Mouse (Mus musculus) midbrain, embryonic 16.5 days (tissue): Measurements from ENCODE around the gene Sparc. TPM values are rescaled to one million over a fixed set of nuclear protein-coding genes. Genes with fewer than 3 reads are reported as not detected.

ENCODE experiments used
- ATAC-seq: fragments of 200-750 bp; cut with Nextera tagmentation; 2 replicates; pipeline ENCODE4 v1.8.0; 2017; ENCODE audit warnings: moderate TSS enrichment
- H3K27ac ChIP-seq: fragments of 300-500 bp; sonication (generic); 2 replicates; pipeline ENCODE4 v1.5.1; 2014; ENCODE audit warnings: mild to moderate bottlenecking, low read length, mixed read lengths
- H3K27me3 ChIP-seq: fragments of 300-500 bp; sonication (generic); 2 replicates; pipeline ENCODE4 v1.6.1; 2014; ENCODE audit warnings: low read depth, low read length, mixed read lengths; ENCODE audit not compliant: control insufficient read depth, insufficient read depth
- H3K36me3 ChIP-seq: fragments of 300-500 bp; sonication (generic); 2 replicates; pipeline ENCODE4 v1.6.1; 2014; ENCODE audit warnings: mild to moderate bottlenecking, low read length, moderate library complexity, mixed read lengths; ENCODE audit not compliant: control insufficient read depth, insufficient read depth
- H3K4me1 ChIP-seq: fragments of 300-500 bp; sonication (generic); 2 replicates; pipeline ENCODE4 v1.6.1; 2014; ENCODE audit warnings: mild to moderate bottlenecking, low read length, mixed read lengths; ENCODE audit not compliant: control insufficient read depth, insufficient read depth
- H3K4me2 ChIP-seq: fragments of 300-500 bp; sonication (generic); 2 replicates; pipeline ENCODE4 v1.6.1; 2014; ENCODE audit warnings: mild to moderate bottlenecking, low read length, mixed read lengths
- H3K4me3 ChIP-seq: fragments of 300-500 bp; sonication (generic); 2 replicates; pipeline ENCODE4 v1.5.1; 2014; ENCODE audit warnings: low read depth, mild to moderate bottlenecking, low read length, moderate library complexity, mixed read lengths
- H3K9ac ChIP-seq: fragments of 300-500 bp; sonication (generic); 2 replicates; pipeline ENCODE4 v1.6.1; 2014; ENCODE audit warnings: low read depth, low read length, mixed read lengths
- H3K9me3 ChIP-seq: fragments of 300-500 bp; sonication (generic); replicated peaks from 2 replicates; pipeline ENCODE4 v1.6.1; 2014; ENCODE audit warnings: mild to moderate bottlenecking, low read length, mixed read lengths; ENCODE audit not compliant: control insufficient read depth, poor library complexity, severe bottlenecking
- WGBS: fragments of 180-500 bp; shearing (Covaris S2); extraction: QIAGEN DNeasy Blood & Tissue Kit; methylation state at CpG from one replicate; pipeline ENCODE4 v1.1.7; 2014; 5-methylcytosine and 5-hydroxymethylcytosine counted together
- polyA plus RNA-seq: library from polyadenylated mRNA; unstranded; fragments of >200 nt; fragmentation: Nextera tagmentation; extraction: Ambion mirVana; gene quantifications from 2 replicates; pipeline ENCODE4 v1.2.1, GENCODE M21; 2015

Gene Sparc
- polyA plus RNA-seq, 1 experiment from 2014 or later: 452 TPM

- no peaks in the 10 kb centered on the region for H3K9me3 ChIP-seq
- H3K27ac ChIP-seq: no peak overlapping the region
- no peaks in the 10 kb centered on the region for H3K4me1 ChIP-seq
- ATAC-seq: no peak
- H3K4me2 ChIP-seq: no peak overlapping the region
- WGBS: 88% methylated on average over 7 of the region's 7 CpGs
- H3K27me3 ChIP-seq: no peaks in the 10 kb centered on the region
- H3K9ac ChIP-seq: no peak overlapping the region
- H3K4me3 ChIP-seq: no peak overlapping the region
- no peaks in the 10 kb centered on the region for H3K36me3 ChIP-seq
Observed at GRCm38 (mm10) chr11:55449531-55449930, 26.5 kb upstream of the Sparc start.

- no peak overlapping the region for H3K4me3 ChIP-seq
- H3K9ac ChIP-seq: no peak overlapping the region
- no peak overlapping the region for H3K27ac ChIP-seq
- peak; percentile 82 for ATAC-seq
- no peaks in the 10 kb centered on the region for H3K36me3 ChIP-seq
- H3K4me1 ChIP-seq: no peaks in the 10 kb centered on the region
- no peaks in the 10 kb centered on the region for H3K9me3 ChIP-seq
- WGBS: 23% methylated on average over 4 of the region's 4 CpGs
- no peaks in the 10 kb centered on the region for H3K27me3 ChIP-seq
- H3K4me2 ChIP-seq: no peak overlapping the region
Observed at GRCm38 (mm10) chr11:55446579-55446978, 23.6 kb upstream of the Sparc start.

- Histone ChIP-seq H3K4me3 (no peak overlapping the region), H3K4me2 (no peak overlapping the region), H3K9ac (no peak overlapping the region), H3K36me3 (no peaks in the 10 kb centered on the region), H3K9me3 (no peaks in the 10 kb centered on the region), H3K27me3 (no peaks in the 10 kb centered on the region), H3K4me1 (no peaks in the 10 kb centered on the region), H3K27ac (no peak overlapping the region)
- no peak for ATAC-seq
- WGBS: 3% methylated on average over 1 of the region's 1 CpGs
Observed at GRCm38 (mm10) chr11:55444772-55445171, 21.8 kb upstream of the Sparc start.

DNA sequence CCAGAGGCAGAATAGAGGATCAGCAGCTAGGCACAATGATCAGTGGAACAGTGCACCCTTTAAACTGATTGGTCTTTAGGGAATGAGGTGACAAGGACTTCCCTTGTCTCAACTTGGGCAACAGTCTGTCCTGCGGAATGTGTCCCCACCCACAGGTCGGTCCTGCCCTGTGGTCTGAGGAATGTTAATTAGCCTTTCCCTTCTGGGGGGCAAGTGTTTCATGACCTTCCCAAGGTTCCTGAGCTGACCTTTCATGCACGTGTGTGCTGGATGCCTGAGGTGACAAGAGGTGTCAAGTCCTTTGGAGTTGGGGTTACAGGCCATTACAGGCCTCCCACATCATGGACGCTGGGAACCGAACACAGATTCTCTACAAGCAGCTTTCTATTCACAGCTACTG, 16.7 kb upstream of the Sparc start:
- Histone ChIP-seq H3K27ac (no peak overlapping the region), H3K9me3 (no peaks in the 10 kb centered on the region), H3K36me3 (no peaks in the 10 kb centered on the region), H3K4me1 (no peaks in the 10 kb centered on the region), H3K9ac (no peak overlapping the region), H3K27me3 (no peaks in the 10 kb centered on the region), H3K4me3 (no peak overlapping the region), H3K4me2 (no peak overlapping the region)
- ATAC-seq: no peak
- 71% methylated on average over 5 of the region's 5 CpGs for WGBS

GRCm38 (mm10) chr11:55438031-55438430, 15.0 kb upstream of the Sparc start:
- no peak overlapping the region for H3K4me2 ChIP-seq
- no peaks in the 10 kb centered on the region for H3K27me3 ChIP-seq
- WGBS: 32% methylated on average over 4 of the region's 4 CpGs
- H3K4me3 ChIP-seq: no peak overlapping the region
- no peak overlapping the region for H3K27ac ChIP-seq
- no peaks in the 10 kb centered on the region for H3K9me3 ChIP-seq
- ATAC-seq: no peak
- H3K36me3 ChIP-seq: no peaks in the 10 kb centered on the region
- no peak overlapping the region for H3K9ac ChIP-seq
- no peaks in the 10 kb centered on the region for H3K4me1 ChIP-seq

GRCm38 (mm10) chr11:55436089-55436488, 13.1 kb upstream of the Sparc start:
- Histone ChIP-seq H3K36me3 (no peaks in the 10 kb centered on the region), H3K27me3 (no peaks in the 10 kb centered on the region), H3K9ac (no peak overlapping the region), H3K4me2 (no peak overlapping the region), H3K4me3 (no peak overlapping the region), H3K4me1 (no peaks in the 10 kb centered on the region), H3K27ac (no peak overlapping the region), H3K9me3 (no peaks in the 10 kb centered on the region)
- ATAC-seq: no peak
- WGBS: 88% methylated on average over 6 of the region's 6 CpGs

DNA sequence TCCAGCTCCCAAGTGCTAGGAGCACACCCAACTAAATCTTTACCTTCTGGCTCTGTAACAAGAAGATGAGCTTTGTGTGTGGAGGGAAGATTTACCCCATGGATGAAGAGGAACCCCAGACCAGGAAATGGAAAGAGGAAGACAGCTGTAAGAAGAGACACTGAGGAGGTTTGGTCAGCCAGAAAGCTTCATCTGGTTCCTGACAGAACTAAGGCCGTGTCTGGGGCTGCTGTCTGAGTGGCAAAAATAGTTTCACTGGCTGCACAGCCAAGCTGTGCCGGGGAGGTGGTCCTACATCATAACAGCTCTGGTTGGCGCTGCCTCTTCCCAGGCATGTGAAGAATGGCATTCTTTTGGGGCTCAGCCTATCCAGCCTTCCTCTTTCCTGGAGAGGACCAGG, 10.0 kb upstream of the Sparc start:
- no peaks in the 10 kb centered on the region for H3K27me3 ChIP-seq
- H3K27ac ChIP-seq: no peak overlapping the region
- H3K36me3 ChIP-seq: no peaks in the 10 kb centered on the region
- no peak overlapping the region for H3K9ac ChIP-seq
- 66% methylated on average over 3 of the region's 3 CpGs for WGBS
- H3K4me1 ChIP-seq: peaks cover 2% of the 10 kb centered on the region; the same call in 1 of the 2 replicates
- no peak overlapping the region for H3K4me3 ChIP-seq
- ATAC-seq: no peak
- H3K9me3 ChIP-seq: no peaks in the 10 kb centered on the region
- H3K4me2 ChIP-seq: no peak overlapping the region

GRCm38 (mm10) chr11:55429973-55430372, 7.0 kb upstream of the Sparc start:
- ATAC-seq: no peak
- Histone ChIP-seq H3K27ac (no peak overlapping the region), H3K27me3 (no peaks in the 10 kb centered on the region), H3K4me1 (peaks cover 2% of the 10 kb centered on the region; the same call in 1 of the 2 replicates), H3K9ac (no peak overlapping the region), H3K4me2 (no peak overlapping the region), H3K36me3 (no peaks in the 10 kb centered on the region), H3K9me3 (no peaks in the 10 kb centered on the region), H3K4me3 (no peak overlapping the region)
- 90% methylated on average over 2 of the region's 2 CpGs for WGBS

GRCm38 (mm10) chr11:55428186-55429012, 5.4 kb upstream of the Sparc start:
- no peaks in the 10 kb centered on the region for H3K9me3 ChIP-seq
- no peak overlapping the region for H3K4me3 ChIP-seq
- no peaks in the 10 kb centered on the region for H3K27me3 ChIP-seq
- peak; percentile 51; the same call in 1 of the 2 replicates for ATAC-seq
- H3K4me2 ChIP-seq: no peak overlapping the region
- WGBS: 36% methylated on average over 16 of the region's 16 CpGs
- H3K9ac ChIP-seq: no peak overlapping the region
- H3K4me1 ChIP-seq: peaks cover 5% of the 10 kb centered on the region
- H3K27ac ChIP-seq: no peak overlapping the region; the same call in 1 of the 2 replicates
- H3K36me3 ChIP-seq: no peaks in the 10 kb centered on the region
